Mouse (Mus musculus): ENCODE measurements around the gene Olfr45.
"Not testable (repeated sequence)": the region's sequence is repeated elsewhere in the genome, so short reads cannot be mapped to it uniquely, and the experiment has no call there.

DNA sequence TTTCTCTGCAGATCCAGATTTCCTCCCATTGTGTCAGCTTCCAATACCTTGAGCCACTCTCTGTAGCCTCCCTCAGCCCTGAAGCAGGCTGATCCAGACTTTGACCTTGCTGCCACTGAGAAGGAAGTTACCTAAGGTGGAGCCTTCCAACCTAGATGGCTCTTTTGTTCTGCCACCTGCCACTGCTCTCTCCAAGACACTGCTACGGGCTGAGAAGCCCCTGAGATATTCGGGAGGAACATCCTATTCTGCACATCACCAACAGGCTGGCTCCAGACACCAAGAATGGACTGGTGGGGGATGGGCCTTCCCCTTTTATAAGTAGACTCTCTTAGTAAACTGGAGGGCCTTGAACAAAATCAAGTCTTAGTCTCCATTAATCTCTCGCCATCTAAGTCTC lies 11.1 kb upstream of the Olfr45 start:
- TF ChIP-seq CTCF (IDR thresholded peaks at IDR 0.05); EP300 (IDR thresholded peaks at IDR 0.05; ENCODE audit: insufficient read depth, low read depth, low read length); POLR2A (IDR thresholded peaks at IDR 0.05; ENCODE audit: insufficient read depth, low read depth, low read length): not testable (repeated sequence)

Measured in heart, adult 2 months (tissue).